Mouse (Mus musculus) E14TG2a.4 (cell line): ENCODE data around the gene Csnk2a1.

Experiments
- CTCF ChIP-seq: conservative IDR thresholded peaks from 2 replicates; pipeline ENCODE4 v1.5.1; 2014; ENCODE audit warnings: low read length
- NANOG ChIP-seq: IDR thresholded peaks from 2 replicates; pipeline ENCODE4 v1.6.1; 2014; ENCODE audit warnings: borderline replicate concordance, low read length, mixed read lengths

- TF ChIP-seq CTCF (no peak), NANOG (no peak)
Observed at GRCm38 (mm10) chr2:152189213-152189612, 37.4 kb upstream of the Csnk2a1 start.
